Mouse (Mus musculus) right cerebral cortex, postnatal 10 days (tissue): ENCODE data around the gene Nfatc3.

Experiments used
- DNase-seq, 2 experiments: peaks; one replicate each; pipeline ENCODE4 v3.0.0; 2021; ENCODE audit warnings: low spot score in 2 of 2

The Nfatc3 gene

DNA sequence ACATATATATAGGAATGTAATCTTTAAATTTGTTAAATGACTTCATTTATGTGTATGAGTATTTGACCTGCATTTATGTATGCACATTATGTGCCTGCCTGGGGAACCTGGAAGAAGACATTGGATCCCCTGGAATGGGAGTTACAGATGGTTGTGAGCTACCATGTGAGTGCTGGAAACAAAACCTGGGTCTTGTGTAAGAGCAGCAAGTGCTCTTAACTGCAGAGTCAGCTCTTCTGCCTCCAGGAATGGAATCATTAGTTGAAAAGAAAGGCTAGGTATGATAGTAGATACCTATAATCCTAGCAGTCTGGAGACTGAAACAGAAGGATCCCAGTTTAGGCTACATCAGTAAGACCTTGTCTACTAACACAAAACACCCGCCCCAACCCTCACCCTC lies 67.4 kb downstream of the Nfatc3 start:
- no peak for DNase-seq

- no peak for DNase-seq
Measured at GRCm38 (mm10) chr8:106127054-106127453, 68.4 kb downstream of the Nfatc3 start.

GRCm38 (mm10) chr8:106127882-106128410 lies 69.3 kb downstream of the Nfatc3 start:
- DNase-seq, result no peak

DNA sequence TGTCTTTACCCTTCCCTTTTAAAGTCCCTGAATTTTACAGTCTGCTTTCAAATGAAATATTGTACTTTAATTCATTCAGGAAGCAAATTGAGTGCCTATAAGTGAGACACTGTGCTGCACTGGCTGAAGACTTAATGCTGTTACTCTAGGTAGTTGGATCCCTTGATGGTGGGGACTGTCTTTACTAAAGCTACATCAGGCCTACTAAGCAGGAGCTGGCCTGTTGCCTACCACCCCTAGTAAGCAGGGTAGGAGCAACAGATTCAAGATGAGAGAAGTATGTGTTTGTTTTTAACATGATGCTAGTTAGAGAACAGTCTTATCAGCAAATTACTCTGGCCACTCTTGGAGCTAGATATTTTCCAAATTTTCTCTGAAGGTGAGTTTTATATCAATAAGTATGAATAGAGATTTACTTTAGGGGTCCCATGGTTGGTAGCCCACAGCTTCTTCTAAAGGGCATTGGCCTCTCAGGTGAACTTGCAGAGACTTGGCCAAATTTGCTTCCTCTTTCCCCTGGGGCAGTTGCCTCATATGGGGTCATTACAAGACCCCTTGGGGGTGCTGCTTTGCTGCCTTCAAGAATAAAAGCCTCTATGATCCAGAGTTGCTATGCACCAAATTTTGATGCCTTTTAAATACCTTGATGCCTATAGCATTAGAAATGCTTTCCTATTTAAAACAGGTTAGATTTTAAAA lies 70.7 kb downstream of the Nfatc3 start:
- DNase-seq, result no peak

DNA sequence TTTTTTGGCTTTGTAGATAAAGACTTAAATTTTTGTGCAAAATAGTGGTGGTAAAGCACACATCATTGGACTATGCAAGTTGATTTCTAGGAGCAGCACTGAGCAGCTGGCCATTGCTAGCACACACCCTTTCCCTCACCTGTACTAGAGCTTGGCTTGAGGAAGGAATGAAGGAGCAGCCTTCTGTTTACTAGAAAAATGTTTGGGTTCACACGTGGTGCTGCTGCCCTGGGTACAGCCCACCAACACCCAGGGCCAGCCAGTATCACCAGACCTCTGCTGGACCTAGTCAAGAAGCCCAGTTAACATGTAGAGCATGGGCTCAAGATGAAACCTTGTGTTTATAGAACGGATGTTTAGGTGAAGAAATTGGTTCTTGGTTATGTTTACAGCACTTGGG lies 71.4 kb downstream of the Nfatc3 start:
- DNase-seq, result no peak

DNA sequence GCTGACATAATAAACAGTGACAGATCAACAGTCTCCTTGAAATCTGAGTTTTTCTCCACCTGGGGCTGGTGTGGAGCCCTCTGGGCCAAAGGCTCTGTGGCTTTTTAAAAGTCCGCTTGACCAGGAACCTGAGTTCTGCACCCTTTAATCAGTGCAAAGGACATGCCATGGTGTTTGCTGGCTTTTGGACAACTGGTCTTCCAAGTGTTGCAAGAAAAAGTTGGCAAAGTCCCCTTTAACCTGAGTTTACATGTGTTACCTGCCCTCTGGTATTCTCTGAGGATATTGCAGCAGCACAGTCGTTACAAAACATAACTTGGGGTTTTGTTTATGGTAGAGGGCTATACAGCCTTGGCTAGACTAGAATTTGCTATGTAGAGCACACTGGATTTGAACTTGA lies 71.9 kb downstream of the Nfatc3 start:
- peak in 1 of 2 experiments; percentile 13 for DNase-seq

DNA sequence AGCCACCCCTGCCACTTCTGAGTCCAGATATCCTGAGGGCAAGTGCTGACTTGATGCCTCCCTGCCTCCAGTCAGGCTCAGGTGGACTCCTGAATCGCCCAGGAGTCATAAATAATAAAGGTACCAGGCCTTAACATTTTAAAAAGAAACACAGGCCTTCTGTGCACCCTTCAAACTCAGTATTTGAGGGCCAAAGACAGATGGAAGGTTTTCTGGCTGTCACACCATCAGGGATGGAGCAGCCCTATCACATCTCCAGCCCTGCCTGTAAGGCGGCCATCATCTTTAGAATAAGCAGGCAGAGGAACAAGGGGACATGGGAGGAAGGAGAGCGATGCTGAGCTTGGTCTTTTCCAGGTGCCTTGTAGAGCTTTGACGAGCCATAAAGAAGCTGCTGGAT lies 72.4 kb downstream of the Nfatc3 start:
- no peak for DNase-seq

DNA sequence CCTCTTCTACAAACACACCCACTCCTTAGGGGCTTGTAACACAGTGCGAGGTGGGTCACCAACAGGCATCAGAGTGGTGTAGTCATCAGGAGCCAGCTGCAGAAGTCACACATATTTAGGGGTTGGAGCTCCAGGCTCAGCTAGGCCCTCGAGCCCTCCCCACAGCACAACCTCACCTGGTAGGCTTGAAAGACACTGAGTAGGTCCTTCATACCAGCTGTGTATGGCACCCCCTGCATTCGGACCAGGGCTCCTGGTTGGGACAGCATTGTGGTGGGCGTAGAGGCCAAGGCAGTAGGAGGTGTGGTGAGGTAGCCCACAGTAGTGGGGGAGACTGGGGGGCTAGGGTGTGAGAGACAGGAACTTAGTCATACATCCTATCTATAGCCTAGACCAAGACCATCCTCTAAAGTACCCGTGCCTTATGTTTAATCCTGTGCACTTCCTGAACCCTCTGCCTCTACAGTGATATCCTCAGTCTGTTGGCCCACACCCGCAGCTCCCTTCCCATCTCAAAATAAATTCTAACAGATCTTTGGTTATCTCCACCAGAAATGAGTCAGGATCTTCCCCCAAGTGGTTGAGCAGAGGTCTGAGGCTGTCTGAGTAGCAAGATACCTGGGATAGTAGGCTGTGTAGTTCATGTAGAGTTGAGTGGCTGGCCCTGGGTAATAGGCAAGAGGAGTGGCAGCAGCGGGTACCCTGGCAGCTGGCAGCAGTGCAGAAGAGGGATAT lies 73.0 kb downstream of the Nfatc3 start:
- no peak for DNase-seq

DNA sequence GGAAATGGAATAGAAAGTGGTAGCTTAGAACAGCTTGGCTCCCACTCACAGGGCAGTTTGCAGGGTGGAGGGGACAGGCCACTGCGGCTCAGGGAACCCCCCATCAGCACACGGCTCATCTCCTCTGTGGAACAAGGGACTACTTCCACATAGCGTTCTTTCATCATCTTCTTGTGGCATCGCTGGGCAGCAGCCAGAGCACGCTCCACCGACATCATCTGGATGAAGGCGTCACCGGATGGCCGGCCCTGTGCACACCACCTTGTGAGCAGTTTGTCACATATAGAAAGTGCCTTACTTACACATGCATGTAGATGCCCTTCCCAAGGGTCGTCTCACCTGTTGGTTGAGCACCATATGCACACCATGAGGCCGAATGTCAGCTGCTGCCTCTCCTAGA lies 73.7 kb downstream of the Nfatc3 start:
- no peak for DNase-seq

- no peak for DNase-seq
Measured at GRCm38 (mm10) chr8:106133526-106133925, 74.9 kb downstream of the Nfatc3 start.

- no peak for DNase-seq
Measured at GRCm38 (mm10) chr8:106133946-106134345, 75.3 kb downstream of the Nfatc3 start.

- no peak for DNase-seq
Measured at GRCm38 (mm10) chr8:106134751-106135571, 76.3 kb downstream of the Nfatc3 start.

DNA sequence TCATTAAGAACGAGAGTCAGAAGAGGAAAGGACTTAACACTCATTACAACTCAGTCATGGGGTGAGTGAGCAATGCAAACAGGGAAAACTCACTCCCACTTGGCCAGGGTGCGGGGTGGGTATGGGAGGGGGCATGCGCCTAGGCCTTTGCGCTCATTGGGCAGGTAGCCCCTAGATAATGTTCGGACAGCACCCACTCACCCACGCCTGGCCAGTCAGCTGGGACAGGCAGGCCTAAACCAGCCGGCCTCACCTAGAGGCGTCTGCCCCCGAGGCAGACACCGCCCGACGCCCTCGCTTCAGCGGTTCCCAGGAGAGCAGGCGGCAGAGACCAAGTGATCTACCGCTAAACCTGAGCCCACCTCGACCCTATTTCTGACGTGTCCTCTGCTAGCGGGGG lies 77.0 kb downstream of the Nfatc3 start:
- no peak for DNase-seq

GRCm38 (mm10) chr8:106136156-106137130 lies 77.8 kb downstream of the Nfatc3 start, which contains the start of gene Esrp2:
Esrp2 (minus strand) TSS chr8:106136974.
- DNase-seq, result no peak

GRCm38 (mm10) chr8:106137218-106137905 lies 78.7 kb downstream of the Nfatc3 start:
- no peak for DNase-seq

- peak in 1 of 2 experiments; percentile 54 for DNase-seq
Measured at GRCm38 (mm10) chr8:106137906-106138477, 79.4 kb downstream of the Nfatc3 start.

DNA sequence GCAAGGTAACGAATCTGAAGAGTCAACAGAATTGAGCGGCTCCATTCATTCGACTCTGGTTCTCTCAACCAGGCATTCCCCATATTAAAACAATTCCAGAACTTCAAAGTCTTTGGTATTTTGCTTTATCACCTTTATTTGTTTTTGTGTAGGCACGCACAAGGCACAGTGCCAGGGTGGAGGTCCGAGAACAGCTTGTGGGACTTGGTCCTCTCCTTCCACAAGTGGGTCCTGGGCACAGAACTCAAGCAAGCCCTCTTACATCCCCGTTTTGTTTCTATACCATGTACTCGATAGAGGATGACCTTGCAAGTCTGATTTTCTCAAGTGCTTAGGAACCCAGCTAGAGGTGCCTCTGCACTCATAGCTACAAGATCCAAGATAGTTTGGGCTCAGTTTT lies 80.0 kb downstream of the Nfatc3 start:
- no peak for DNase-seq

- no peak for DNase-seq
Measured at GRCm38 (mm10) chr8:106140191-106140590, 81.6 kb downstream of the Nfatc3 start.

GRCm38 (mm10) chr8:106140769-106141168 lies 82.1 kb downstream of the Nfatc3 start:
- DNase-seq, result peak; percentile 78 to 87

- no peak for DNase-seq
Measured at GRCm38 (mm10) chr8:106145331-106145730, 86.7 kb downstream of the Nfatc3 start.
